Mouse (Mus musculus) mouse embryonic stem cell (cell line): ENCODE results near the gene Trappc12.
"Not testable (repeated sequence)": the region's sequence is repeated elsewhere in the genome, so short reads cannot be mapped to it uniquely, and the experiment has no call there.

Source experiments
- in situ Hi-C, 2 experiments: fragments of 300-500 bp; cut with MboI; formaldehyde crosslinking; loops; 1 replicate in 1 of 2; 3 replicates in 1 of 2; pipeline ENCODE4 v1.14.3; 2019 to 2020; ENCODE audit warnings: low sequenced_read_pairs in 2 of 2, low pct_unique_long_range_greater_than_20kb in 1 of 2, mixed read lengths in 1 of 2; ENCODE audit not compliant: unreplicated experiment in 1 of 2

Gene Trappc12

GRCm38 (mm10) chr12:28743328-28743727, 6.9 kb downstream of the Trappc12 start:
- in situ Hi-C loops, result no loop called here

- in situ Hi-C loops, result no loop called here
Measured at GRCm38 (mm10) chr12:28735293-28735692, 15.0 kb downstream of the Trappc12 start.

DNA sequence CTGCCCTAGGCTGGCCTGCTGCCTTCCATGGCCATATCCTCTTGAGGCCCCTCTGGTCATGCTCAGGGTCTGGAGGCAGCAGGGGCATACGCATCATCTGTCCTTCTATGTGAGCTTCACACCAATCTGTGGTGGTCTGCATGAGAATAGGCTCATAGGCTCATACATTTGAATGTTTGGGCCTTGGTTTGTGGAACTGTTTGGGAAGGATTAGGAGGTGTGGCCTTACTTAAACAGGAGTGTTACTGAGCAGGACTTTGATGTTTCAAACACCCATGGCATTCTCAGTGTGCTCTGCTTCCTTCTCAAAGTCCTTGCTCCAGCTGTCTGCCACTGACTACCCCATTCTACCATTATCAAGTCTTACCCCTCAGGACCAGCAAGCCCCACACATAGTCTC, 16.0 kb downstream of the Trappc12 start:
- in situ Hi-C loops, result no loop called here

GRCm38 (mm10) chr12:28733520-28734245, 16.6 kb downstream of the Trappc12 start:
- in situ Hi-C loops, result not testable (repeated sequence)

DNA sequence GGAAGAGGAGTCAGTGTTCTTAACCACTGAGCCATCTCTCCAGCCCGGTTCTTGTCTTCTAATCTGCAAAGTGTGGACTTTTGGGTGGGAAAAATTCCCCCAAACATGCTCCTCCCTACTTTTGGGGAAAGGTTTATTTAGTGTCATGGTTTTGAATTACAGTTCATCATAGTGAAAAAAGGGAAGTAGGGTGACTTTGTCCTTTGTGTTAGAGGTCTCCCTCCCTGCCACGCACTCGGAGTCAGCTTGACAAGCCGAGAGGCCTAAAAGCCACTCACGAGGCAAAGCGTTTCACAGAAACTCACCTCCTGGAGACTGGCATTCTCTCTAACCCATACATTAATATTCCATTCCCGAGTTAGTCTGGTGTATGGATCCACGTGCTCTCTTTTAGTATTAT, 17.6 kb downstream of the Trappc12 start:
- in situ Hi-C loops, result no loop called here

DNA sequence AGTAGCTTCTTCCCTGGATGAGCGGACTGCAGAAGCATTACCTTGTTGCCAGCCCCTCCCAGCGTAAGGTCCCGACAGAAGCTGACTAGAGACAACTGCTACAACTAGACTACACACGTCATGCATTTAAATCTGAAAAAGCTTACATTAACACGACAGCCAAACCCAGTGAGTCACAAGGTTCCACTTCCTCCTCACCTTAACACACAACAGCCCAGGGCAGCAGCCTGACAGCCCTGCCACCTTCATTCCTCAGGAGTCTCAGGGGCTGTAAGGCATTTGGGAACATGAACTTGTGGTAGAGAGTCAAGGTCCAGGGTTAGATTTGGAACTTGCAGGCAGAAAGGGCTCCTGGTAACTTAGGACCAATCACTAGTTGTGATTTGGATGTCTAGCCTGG, 23.2 kb downstream of the Trappc12 start:
- in situ Hi-C loops, result no loop called here

DNA sequence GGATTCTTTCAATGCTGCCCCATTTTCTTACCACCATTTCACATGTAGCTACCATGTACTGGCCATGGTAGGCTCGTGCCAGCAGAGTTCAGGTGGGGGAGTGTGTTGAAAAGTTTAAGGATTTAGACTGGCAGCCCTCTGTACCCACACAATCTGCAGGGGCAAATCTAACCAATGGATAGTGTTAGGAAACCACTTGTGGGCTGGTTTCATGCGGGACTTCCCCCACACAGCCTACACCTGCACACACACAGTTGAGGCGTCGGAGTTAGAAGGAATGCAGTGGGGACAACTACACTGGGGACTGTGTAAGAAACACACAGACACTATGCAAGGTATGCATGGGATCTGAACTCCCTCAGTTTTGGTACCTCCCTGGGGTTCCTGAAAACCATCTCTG, 24.1 kb downstream of the Trappc12 start:
- in situ Hi-C loops, result no loop called here

- in situ Hi-C loops, result no loop called here
Measured at GRCm38 (mm10) chr12:28724366-28724765, 25.9 kb downstream of the Trappc12 start.

DNA sequence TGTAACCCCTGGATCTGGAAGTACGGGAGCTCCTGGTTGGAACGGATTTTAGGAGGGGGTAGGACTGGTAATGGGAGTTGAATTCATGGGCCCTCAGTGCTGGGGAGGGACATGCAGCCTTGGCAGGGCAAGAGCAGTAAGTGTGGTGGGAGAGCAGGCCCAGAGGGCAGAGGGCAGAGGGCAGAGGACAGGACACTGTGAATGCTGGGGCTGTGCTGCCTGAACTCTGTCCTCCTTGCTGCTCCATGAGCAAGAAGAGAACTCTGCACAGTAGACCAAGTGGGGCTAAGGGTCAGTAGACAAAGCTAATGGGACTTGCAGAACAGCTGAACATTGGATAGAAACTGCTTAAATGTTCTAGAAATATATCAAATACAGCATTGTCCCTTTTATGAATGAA, 32.2 kb downstream of the Trappc12 start:
- in situ Hi-C loops, result no loop called here

DNA sequence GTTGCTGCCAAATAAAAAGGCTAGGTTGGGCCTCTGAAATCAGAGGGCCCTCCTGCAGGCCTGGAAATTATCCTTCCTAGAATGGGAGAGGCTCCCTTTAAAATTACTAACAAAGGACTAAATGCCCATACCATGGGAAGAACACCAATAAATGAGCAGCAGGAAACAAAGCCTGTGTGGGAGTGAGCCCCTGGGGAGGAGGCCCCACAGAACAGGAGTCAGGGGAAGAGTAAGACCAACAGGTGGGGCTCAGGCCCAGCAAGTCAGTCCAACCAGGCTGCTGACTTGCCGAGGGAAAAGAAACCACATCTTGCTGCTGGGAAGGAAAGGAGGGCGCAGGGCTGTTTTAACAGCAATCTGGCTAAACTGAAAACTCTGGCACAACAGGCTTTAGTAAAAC, 33.2 kb downstream of the Trappc12 start:
- in situ Hi-C loops, result no loop called here

- in situ Hi-C loops, result no loop called here
Measured at GRCm38 (mm10) chr12:28714822-28715632, 35.2 kb downstream of the Trappc12 start.

GRCm38 (mm10) chr12:28710566-28711185, 39.6 kb downstream of the Trappc12 start:
- in situ Hi-C loops, result no loop called here

DNA sequence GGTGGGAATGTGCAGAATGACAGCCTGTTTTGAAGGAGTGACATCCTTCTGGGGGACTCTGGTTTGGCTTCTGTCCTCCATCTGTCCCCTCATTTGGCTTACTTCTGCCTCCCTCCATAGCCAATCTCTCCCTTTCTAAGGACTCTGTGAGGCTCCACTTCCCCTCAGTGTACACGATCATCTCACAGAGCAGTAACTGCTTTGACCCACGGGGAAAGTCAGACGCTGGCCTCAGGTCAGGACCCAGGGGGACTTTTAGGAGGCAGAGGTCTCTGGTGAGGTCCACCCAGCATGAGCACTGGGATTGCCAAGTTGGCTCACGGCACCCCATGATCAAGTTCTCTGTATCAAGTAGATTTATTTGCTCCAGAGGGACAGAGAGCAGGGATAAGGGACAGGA, 42.1 kb downstream of the Trappc12 start:
- in situ Hi-C loops, result no loop called here

DNA sequence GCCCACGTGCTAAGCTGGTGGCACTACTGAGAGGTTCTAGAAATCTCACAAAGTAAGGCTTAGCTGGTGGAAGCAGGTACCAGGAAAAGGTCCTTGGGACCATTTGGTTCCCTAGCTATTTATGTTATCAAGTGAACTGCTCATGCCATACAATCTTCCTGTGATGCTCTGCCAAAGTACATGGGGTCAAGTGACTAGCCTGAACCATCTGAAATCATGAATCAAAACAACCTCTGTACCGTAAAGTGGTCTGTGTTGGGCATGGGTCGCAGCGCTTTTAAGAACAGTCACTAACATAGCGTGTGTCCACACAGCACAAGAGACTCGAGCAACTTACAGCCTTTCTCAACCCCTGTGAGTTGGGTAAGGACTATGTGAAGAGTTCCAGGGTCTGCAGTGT, 45.1 kb downstream of the Trappc12 start:
- in situ Hi-C loops, result no loop called here

DNA sequence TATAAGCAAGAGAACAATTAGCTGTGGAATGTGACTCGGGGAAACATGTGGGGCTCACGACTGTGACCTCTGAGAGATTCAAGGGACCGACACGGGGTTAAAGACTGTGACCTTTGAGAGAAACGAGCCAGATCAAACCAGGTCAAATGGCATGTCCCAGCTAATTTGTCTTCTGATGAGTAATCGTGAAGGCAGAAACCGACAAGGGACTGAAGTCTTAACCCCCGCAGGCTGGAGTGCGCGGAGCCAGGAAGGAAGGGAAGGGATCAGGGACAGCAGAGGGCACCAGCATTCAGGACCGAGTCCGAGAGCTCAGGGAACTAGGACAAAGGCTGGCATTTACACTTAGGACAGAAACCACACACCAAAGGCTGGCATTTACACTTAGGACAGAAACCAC, 45.9 kb downstream of the Trappc12 start:
- in situ Hi-C loops, result no loop called here

DNA sequence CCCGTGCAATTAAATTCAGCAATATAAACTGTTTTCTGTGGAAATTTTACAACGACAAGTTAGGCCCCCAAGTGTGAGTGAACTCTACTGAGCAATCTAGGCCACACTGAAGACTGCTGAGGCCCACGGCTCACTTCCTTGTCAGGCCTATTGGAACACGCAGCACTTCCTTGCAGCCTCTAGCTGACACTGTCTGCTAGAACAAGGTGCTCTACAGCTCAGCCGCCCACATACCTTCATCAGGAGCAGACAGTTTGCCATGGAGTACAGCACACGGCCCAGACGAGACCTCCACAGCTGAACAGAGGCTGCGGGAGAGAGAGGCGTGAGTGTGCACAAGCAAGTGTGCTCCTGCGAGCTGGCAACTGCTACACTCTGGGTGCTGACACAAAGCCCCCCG, 49.0 kb downstream of the Trappc12 start:
- in situ Hi-C loops, result no loop called here

DNA sequence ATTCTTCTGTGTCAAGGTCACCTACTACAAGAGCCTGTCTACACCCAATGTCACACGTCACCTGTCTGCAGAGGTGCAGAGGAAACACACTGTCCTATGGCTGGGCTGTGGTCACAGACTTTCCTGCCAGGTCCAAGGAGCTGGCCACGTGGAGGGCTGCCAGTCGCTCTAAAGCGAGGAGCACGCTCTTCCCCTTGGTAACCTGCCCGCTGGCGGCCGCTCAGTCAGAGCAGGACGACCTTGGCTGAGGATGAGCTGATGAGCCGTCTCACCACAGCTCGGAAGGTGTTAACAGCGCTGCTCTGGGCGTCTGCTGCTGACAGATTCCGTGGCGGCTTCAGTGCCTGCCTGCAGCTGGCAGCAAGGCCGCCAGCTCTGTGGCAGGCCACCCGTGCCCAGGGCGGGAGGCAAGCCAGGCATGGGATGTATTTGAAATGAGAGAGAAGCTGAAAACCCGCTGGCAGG, 49.7 kb downstream of the Trappc12 start:
- in situ Hi-C loops, result no loop called here

- in situ Hi-C loops, result no loop called here
Measured at GRCm38 (mm10) chr12:28700101-28700511, 50.2 kb downstream of the Trappc12 start.

- in situ Hi-C loops, result no loop called here
Measured at GRCm38 (mm10) chr12:28699656-28700055, 50.6 kb downstream of the Trappc12 start.
